Mouse (Mus musculus) stomach, embryonic 15.5 days (tissue): ENCODE data around the gene Lrch1. TPM values are rescaled to one million over a fixed set of nuclear protein-coding genes. Genes with fewer than 3 reads are reported as not detected.

Experiments
- ATAC-seq: fragments of 200-750 bp; cut with Nextera tagmentation; 2 replicates; pipeline ENCODE4 v1.8.0; 2017; ENCODE audit warnings: low read depth, moderate number of reproducible peaks, moderate TSS enrichment; ENCODE audit not compliant: insufficient read depth, low FRiP score
- H3K27ac ChIP-seq: fragments of 300-500 bp; sonication (generic); 2 replicates; pipeline ENCODE4 v1.5.1; 2015; ENCODE audit warnings: mild to moderate bottlenecking, inconsistent platforms
- H3K27me3 ChIP-seq: fragments of 300-500 bp; sonication (generic); replicated peaks from 2 replicates; pipeline ENCODE4 v1.6.1; 2015; ENCODE audit warnings: inconsistent platforms
- H3K36me3 ChIP-seq: fragments of 300-500 bp; sonication (generic); 2 replicates; pipeline ENCODE4 v1.6.1; 2015; ENCODE audit warnings: inconsistent platforms
- H3K4me1 ChIP-seq: fragments of 300-500 bp; sonication (generic); 2 replicates; pipeline ENCODE4 v1.6.1; 2015; ENCODE audit warnings: inconsistent platforms
- H3K4me2 ChIP-seq: fragments of 300-500 bp; sonication (generic); 2 replicates; pipeline ENCODE4 v1.6.1; 2015; ENCODE audit warnings: mild to moderate bottlenecking, inconsistent platforms
- H3K4me3 ChIP-seq: fragments of 300-500 bp; sonication (generic); replicated peaks from 2 replicates; pipeline ENCODE4 v1.5.1; 2015; ENCODE audit warnings: inconsistent platforms
- H3K9ac ChIP-seq: fragments of 300-500 bp; sonication (generic); 2 replicates; pipeline ENCODE4 v1.6.1; 2015; ENCODE audit warnings: inconsistent platforms
- H3K9me3 ChIP-seq: fragments of 300-500 bp; sonication (generic); 2 replicates; pipeline ENCODE4 v1.6.1; 2016; ENCODE audit warnings: inconsistent platforms
- WGBS: fragments of 180-500 bp; shearing (Covaris S2); methylation state at CpG from one replicate; pipeline ENCODE4 v1.1.7; 2015; 5-methylcytosine and 5-hydroxymethylcytosine counted together
- polyA plus RNA-seq: library from polyadenylated mRNA; unstranded; fragments of >200 nt; fragmentation: Nextera tagmentation; extraction: Ambion mirVana; gene quantifications from 2 replicates; pipeline ENCODE4 v1.2.1, GENCODE M21; 2015

Gene Lrch1
- polyA plus RNA-seq, 1 experiment from 2014 or later, result 12.4 TPM

GRCm38 (mm10) chr14:74946321-74946750 is 1.3 kb downstream of the Lrch1 start:
- no peak for ATAC-seq
- WGBS, result 2% methylated on average over 13 of the region's 13 CpGs
- peak overlapping the region; percentile 70; the same call in 1 of the 2 replicates for H3K9ac ChIP-seq

GRCm38 (mm10) chr14:74945266-74946215 is 2.1 kb downstream of the Lrch1 start:
- Histone ChIP-seq H3K9me3 (no peaks in the 10 kb centered on the region), H3K27me3 (no peaks in the 10 kb centered on the region), H3K27ac (peak overlapping the region; percentile 92), H3K4me3 (peak overlapping the region; percentile 81), H3K4me2 (peak overlapping the region; percentile 86), H3K4me1 (peaks cover 20% of the 10 kb centered on the region; the same call in 1 of the 2 replicates), H3K36me3 (no peaks in the 10 kb centered on the region), H3K9ac (no peak overlapping the region)
- 63% methylated on average over 11 of the region's 11 CpGs for WGBS
- no peak for ATAC-seq

More at GRCm38 (mm10) chr14:74946321-74946750, 1.3 kb downstream of the Lrch1 start:
- no peaks in the 10 kb centered on the region for H3K9me3 ChIP-seq
- peak overlapping the region; percentile 86 for H3K4me2 ChIP-seq
- peaks cover 20% of the 10 kb centered on the region; the same call in 1 of the 2 replicates for H3K4me1 ChIP-seq
- peak overlapping the region; percentile 92 for H3K27ac ChIP-seq
- peak overlapping the region; percentile 81 for H3K4me3 ChIP-seq
- no peaks in the 10 kb centered on the region for H3K36me3 ChIP-seq
- H3K27me3 ChIP-seq, result no peaks in the 10 kb centered on the region

- H3K36me3 ChIP-seq, result no peaks in the 10 kb centered on the region
- H3K9ac ChIP-seq, result no peak overlapping the region
- H3K27me3 ChIP-seq, result no peaks in the 10 kb centered on the region
- no peak overlapping the region for H3K4me3 ChIP-seq
- no peaks in the 10 kb centered on the region for H3K9me3 ChIP-seq
- no peak overlapping the region for H3K27ac ChIP-seq
- no peak overlapping the region for H3K4me2 ChIP-seq
- no peak for ATAC-seq
- 89% methylated on average over 7 of the region's 7 CpGs for WGBS
- H3K4me1 ChIP-seq, result peaks cover 20% of the 10 kb centered on the region; the same call in 1 of the 2 replicates
These were observed 3.4 kb downstream of the Lrch1 start for GRCm38 (mm10) chr14:74944128-74944755.

- Histone ChIP-seq H3K27ac (no peak overlapping the region), H3K4me3 (no peak overlapping the region), H3K27me3 (no peaks in the 10 kb centered on the region), H3K4me1 (peaks cover 16% of the 10 kb centered on the region; the same call in 1 of the 2 replicates), H3K4me2 (no peak overlapping the region), H3K9me3 (no peaks in the 10 kb centered on the region), H3K9ac (no peak overlapping the region), H3K36me3 (no peaks in the 10 kb centered on the region)
- no peak for ATAC-seq
- 87% methylated on average over 6 of the region's 6 CpGs for WGBS
These were observed 4.0 kb downstream of the Lrch1 start for GRCm38 (mm10) chr14:74943581-74944117.

GRCm38 (mm10) chr14:74943024-74943423 is 4.7 kb downstream of the Lrch1 start:
- no peak for ATAC-seq
- 52% methylated on average over 8 of the region's 8 CpGs for WGBS
- no peaks in the 10 kb centered on the region for H3K27me3 ChIP-seq
- H3K9me3 ChIP-seq, result no peaks in the 10 kb centered on the region
- H3K9ac ChIP-seq, result no peak overlapping the region
- H3K4me1 ChIP-seq, result peaks cover 10% of the 10 kb centered on the region; the same call in 1 of the 2 replicates
- H3K4me2 ChIP-seq, result no peak overlapping the region
- no peak overlapping the region for H3K27ac ChIP-seq
- no peak overlapping the region for H3K4me3 ChIP-seq
- no peaks in the 10 kb centered on the region for H3K36me3 ChIP-seq

GRCm38 (mm10) chr14:74941591-74941990 is 6.1 kb downstream of the Lrch1 start:
- H3K27ac ChIP-seq, result no peak overlapping the region
- no peaks in the 10 kb centered on the region for H3K9me3 ChIP-seq
- ATAC-seq, result no peak
- no peak overlapping the region for H3K4me3 ChIP-seq
- H3K36me3 ChIP-seq, result no peaks in the 10 kb centered on the region
- no peak overlapping the region for H3K9ac ChIP-seq
- H3K4me1 ChIP-seq, result peaks cover 8% of the 10 kb centered on the region; the same call in 1 of the 2 replicates
- H3K27me3 ChIP-seq, result no peaks in the 10 kb centered on the region
- H3K4me2 ChIP-seq, result no peak overlapping the region
- 76% methylated on average over 7 of the region's 7 CpGs for WGBS

GRCm38 (mm10) chr14:74940741-74941140 is 6.9 kb downstream of the Lrch1 start:
- Histone ChIP-seq H3K9me3 (no peaks in the 10 kb centered on the region), H3K27me3 (no peaks in the 10 kb centered on the region), H3K9ac (no peak overlapping the region), H3K4me3 (no peak overlapping the region), H3K4me2 (no peak overlapping the region), H3K27ac (no peak overlapping the region), H3K4me1 (0 out of 2 replicates have a peak, but pooled peaks cover 3% of the 10 kb centered on the region), H3K36me3 (no peaks in the 10 kb centered on the region)
- ATAC-seq, result no peak
- 81% methylated on average over 4 of the region's 4 CpGs for WGBS

- Histone ChIP-seq H3K9ac (no peak overlapping the region), H3K27ac (no peak overlapping the region), H3K9me3 (no peaks in the 10 kb centered on the region), H3K4me3 (no peak overlapping the region), H3K36me3 (no peaks in the 10 kb centered on the region), H3K27me3 (no peaks in the 10 kb centered on the region), H3K4me2 (no peak overlapping the region), H3K4me1 (no peaks in the 10 kb centered on the region)
- 73% methylated on average over 9 of the region's 9 CpGs for WGBS
- no peak for ATAC-seq
These were observed 8.3 kb downstream of the Lrch1 start for GRCm38 (mm10) chr14:74939355-74939754.

- H3K27ac ChIP-seq, result no peak overlapping the region
These were observed 8.8 kb downstream of the Lrch1 start for GRCm38 (mm10) chr14:74938896-74939295.

GRCm38 (mm10) chr14:74936557-74937261 is 11.0 kb downstream of the Lrch1 start:
- no peak for ATAC-seq
- H3K27ac ChIP-seq, result no peak overlapping the region
- H3K4me1 ChIP-seq, result no peaks in the 10 kb centered on the region
- no peaks in the 10 kb centered on the region for H3K9me3 ChIP-seq
- 81% methylated on average over 2 of the region's 2 CpGs for WGBS
- no peak overlapping the region for H3K4me2 ChIP-seq
- H3K9ac ChIP-seq, result no peak overlapping the region
- no peaks in the 10 kb centered on the region for H3K36me3 ChIP-seq
- no peaks in the 10 kb centered on the region for H3K27me3 ChIP-seq
- H3K4me3 ChIP-seq, result no peak overlapping the region

More at GRCm38 (mm10) chr14:74938896-74939295, 8.8 kb downstream of the Lrch1 start:
- ATAC-seq, result no peak
- Histone ChIP-seq H3K9me3 (no peaks in the 10 kb centered on the region), H3K4me1 (no peaks in the 10 kb centered on the region), H3K4me2 (no peak overlapping the region), H3K27me3 (no peaks in the 10 kb centered on the region), H3K36me3 (no peaks in the 10 kb centered on the region), H3K4me3 (no peak overlapping the region), H3K9ac (no peak overlapping the region)
- WGBS, result 77% methylated on average over 3 of the region's 3 CpGs

- Histone ChIP-seq H3K27ac (no peak overlapping the region), H3K9ac (no peak overlapping the region), H3K4me3 (no peak overlapping the region), H3K27me3 (no peaks in the 10 kb centered on the region), H3K9me3 (no peaks in the 10 kb centered on the region), H3K4me1 (no peaks in the 10 kb centered on the region), H3K4me2 (no peak overlapping the region), H3K36me3 (no peaks in the 10 kb centered on the region)
- no peak for ATAC-seq
- WGBS, result 94% methylated on average over 6 of the region's 6 CpGs
These were observed 12.6 kb downstream of the Lrch1 start for GRCm38 (mm10) chr14:74935111-74935510.
